8 mouse cellular contexts compared by ENCODE assay signal in genomic region chr6:134470857-134471256, GRCm38 (mm10).
DNase-seq lines count a peak whose midpoint lies in the region; ATAC-seq lines count a peak whose summit lies in the region.

No protein-coding gene starts in this region.

- DNase-seq in left cerebral cortex, postnatal 10 days (ENCODE audit: extremely low spot score in 1 of 2, low spot score in 2 of 2), result peak; percentile 19 to 80
- DNase-seq in left cerebral cortex, adult 8-10 months (ENCODE audit: low spot score in 2 of 2), result no peak
- peak; percentile 86 for DNase-seq in adrenal gland, adult 2 months
- DNase-seq in heart, adult 8-10 months (ENCODE audit: low spot score), result peak; percentile 78
- peak; percentile 89 for DNase-seq in large intestine, adult 2 months (ENCODE audit: low read depth, low spot score)
- DNase-seq in lung, postnatal 10 days, result peak; percentile 82
- peak; percentile 83 for DNase-seq in testis, postnatal 14 days (ENCODE audit: low spot score)

- intact Hi-C loops in left cerebral cortex, postnatal 10 days (cut with DNase I), result no loop called here

- ATAC-seq in CD4-positive, CD25-positive, alpha-beta regulatory T cell, adult 4 months, result no peak

- WGBS in large intestine, adult 2 months, result 31% methylated on average over 14 of the region's 14 CpGs

Comparison
In these comparisons a context has a peak if more than half of its experiments do, and no peak if none do; other contexts are left out.
1. DNase-seq: peak in left cerebral cortex, postnatal 10 days (2 of 2), adrenal gland, adult 2 months (single experiment), heart, adult 8-10 months (single experiment), large intestine, adult 2 months (single experiment), lung, postnatal 10 days (single experiment) and testis, postnatal 14 days (single experiment); none in left cerebral cortex, adult 8-10 months (0 of 2).